Mouse (Mus musculus): ENCODE measurements at regions not wholly inside any gene's neighbourhood (a gene's known extent, or its start where the extent isn't known, plus 50 kb on each side); places are given as distances from the start of the nearest gene placed in this dataset.

- DNase-seq = no peak
Observed at GRCm38 (mm10) chr9:75955082-75955481, 59.6 kb upstream of the Hmgcll1 start.

- DNase-seq = no peak
Observed at GRCm38 (mm10) chr9:75956370-75956769, 58.3 kb upstream of the Hmgcll1 start.

GRCm38 (mm10) chr9:75958720-75959339, 55.8 kb upstream of the Hmgcll1 start:
- DNase-seq = no peak

- DNase-seq = no peak
Observed at GRCm38 (mm10) chr9:75959775-75960174, 54.9 kb upstream of the Hmgcll1 start.

- peak; percentile 2 for DNase-seq
Observed at GRCm38 (mm10) chr9:75960587-75961349, 53.9 kb upstream of the Hmgcll1 start.

Measured in kidney, postnatal 14 days (tissue).